Mouse (Mus musculus) cortical plate, adult 2 months (tissue): ENCODE measurements at regions not wholly inside any gene's neighbourhood (a gene's known extent, or its start where the extent isn't known, plus 50 kb on each side); places are given as distances from the start of the nearest gene placed in this dataset.

Experiments
- CTCF ChIP-seq: fragments of 200-500 bp; IDR thresholded peaks from 2 replicates; pipeline ENCODE4 v1.5.1; 2011; ENCODE audit warnings: mild to moderate bottlenecking, control low read depth, low read length; ENCODE audit not compliant: insufficient read depth; ENCODE audit errors: extremely low read depth
- POLR2A ChIP-seq: fragments of 200-500 bp; IDR thresholded peaks from 2 replicates; pipeline ENCODE4 v1.6.1; 2011; ENCODE audit warnings: mild to moderate bottlenecking, low read length, control low read depth; ENCODE audit not compliant: insufficient read depth; ENCODE audit errors: extremely low read depth

- no peak for TF ChIP-seq CTCF
- TF ChIP-seq POLR2A: no peak
These were observed 590.1 kb downstream of the Zfp706 start for GRCm38 (mm10) chr15:36417426-36417825.
